Mouse (Mus musculus) lung, postnatal 10 days (tissue): ENCODE measurements at regions not wholly inside any gene's neighbourhood (a gene's known extent, or its start where the extent isn't known, plus 50 kb on each side); places are given as distances from the start of the nearest gene placed in this dataset.

Experiments used
- DNase-seq: peaks from one replicate; pipeline ENCODE4 v3.0.0; 2021

DNA sequence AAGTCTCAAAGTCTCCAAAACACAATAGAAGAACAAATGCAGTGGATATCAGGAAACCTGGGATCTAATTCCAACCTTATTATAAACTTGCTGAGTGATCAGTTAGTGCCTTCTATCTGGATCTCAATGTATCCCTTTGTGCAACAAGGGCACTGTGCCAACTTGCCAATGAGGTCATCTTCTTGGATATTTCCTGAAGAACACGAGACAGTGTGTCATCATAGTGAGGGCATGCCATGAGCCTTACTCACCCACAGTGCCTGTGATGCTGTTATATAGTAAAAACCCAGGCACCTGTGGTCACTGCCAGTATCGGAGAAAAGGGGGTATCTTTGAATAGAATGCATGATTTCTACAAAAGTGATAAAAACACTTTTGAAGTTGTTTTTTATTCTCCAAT, 60.2 kb upstream of the Cd34 start:
- DNase-seq = peak; percentile 80

DNA sequence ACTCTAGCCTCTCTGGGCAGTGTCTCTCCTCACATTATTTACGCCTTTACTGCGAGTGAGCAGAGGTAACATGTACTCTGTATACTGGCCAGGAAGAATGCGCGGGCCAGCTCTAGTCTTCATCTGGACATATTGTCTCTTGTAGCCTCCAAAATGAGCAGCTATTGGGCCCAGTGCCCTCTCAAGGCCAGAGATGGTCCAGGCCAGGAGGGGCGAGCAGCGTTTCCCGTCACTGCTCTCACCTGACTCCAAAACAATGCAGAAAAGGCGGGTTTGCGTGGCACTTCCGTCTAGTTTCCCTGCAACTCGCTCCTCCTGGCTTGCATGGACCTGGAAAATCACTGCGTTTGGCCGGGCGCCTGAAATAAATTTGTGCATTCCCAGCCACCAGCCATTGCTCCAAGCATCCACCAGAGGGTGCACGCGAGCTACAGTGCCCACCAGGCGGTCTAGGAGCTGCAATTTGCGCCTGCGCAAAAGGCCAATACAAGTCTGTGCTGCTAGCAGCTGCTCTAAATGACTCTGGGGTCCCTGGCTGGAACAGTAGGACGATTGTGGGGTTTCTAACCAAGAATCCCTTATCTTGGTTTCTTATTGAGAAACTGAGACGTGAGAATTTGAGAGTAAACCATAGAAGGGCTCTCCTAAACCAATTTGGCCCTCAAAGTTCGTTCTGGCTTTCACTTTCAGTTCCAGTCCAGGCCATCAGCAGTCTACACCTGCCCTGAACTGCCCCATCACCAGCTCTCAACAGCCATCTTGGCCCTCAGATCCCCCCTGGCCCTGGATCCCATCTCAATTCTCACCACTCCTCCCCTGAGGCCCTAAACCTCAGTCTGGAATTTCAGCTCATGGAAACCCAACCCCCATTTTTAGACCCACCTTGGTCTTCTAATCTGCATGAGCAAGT, 59.0 kb upstream of the Cd34 start:
- peak; percentile 96 for DNase-seq

DNA sequence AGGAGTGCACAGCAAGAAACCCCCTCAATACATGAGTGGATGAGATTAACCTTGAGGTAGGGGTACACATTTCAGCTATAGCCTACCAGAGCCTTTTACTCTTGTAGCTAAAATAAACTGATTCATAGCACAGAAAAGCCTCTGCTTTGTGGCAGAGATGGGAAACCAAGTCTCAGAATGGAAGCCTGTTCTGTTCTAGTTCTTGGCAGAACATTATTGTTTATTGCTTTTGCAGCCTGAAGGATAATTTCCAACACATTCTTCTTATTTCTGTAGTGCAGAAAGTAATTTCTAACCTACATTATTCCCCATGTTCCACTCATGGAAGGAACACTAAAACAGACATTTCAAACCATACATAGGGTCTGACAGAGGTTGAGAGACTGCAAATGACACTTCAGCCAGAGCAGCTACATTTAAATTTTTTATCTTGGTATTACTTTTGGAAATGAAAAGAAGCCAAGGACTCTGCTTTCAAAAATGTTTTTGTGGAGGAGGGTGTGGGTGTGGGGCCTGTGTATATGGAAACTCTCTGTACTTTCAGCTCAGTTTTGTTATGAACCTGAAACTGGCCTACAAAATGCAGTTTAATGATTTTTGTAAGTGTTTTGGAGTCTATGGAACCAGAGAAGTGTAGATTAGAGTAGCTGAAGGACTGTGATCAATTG, 56.9 kb upstream of the Cd34 start:
- no peak for DNase-seq

DNA sequence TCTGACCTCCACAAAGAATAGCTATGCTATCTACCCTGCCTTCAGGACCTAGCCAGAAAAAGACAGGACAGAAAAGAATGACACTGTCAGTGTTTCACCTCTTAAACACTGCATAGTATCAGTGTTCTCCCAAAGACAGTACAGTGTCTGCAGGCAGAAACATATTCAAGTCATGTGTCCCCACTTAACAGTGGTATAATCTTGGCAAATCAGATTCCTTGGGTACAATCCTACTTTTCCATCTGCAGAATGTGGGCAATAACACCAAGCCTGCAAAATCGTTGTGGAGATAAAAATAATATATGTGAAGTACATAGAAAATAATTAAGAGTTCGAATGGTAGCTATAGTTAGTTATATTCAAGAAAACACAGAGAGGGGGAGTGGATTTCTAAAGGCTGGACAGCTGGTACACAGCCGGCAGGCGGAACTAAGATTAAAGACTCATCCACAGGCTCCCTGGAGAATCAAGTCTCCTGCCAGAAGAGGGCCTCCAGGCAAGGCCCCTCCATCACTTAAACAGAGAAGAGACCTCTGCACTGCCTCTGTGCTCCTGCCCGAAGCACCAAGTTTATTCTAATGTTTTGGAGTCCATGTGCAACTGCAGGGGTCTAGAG, 53.4 kb upstream of the Cd34 start:
- DNase-seq = peak; percentile 54

DNA sequence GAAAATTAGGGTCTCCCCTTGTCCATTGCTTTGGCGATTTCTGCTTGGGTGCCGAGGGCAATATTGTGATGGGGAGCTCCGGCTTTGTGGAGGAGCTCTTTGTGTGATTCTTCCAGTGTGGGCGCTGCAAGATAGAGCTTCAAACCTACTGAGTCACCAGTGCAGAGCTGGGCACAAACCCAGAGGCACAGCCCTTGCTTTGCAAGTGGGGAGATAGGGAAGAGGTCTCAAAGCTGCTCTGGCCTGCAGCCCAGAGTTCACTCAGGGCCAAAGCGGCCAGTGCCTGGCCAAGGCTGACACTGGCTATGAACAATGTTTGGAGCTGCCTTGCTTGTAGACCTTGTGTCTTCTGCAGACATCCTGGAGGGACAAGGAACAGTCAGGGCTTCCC, 52.9 kb upstream of the Cd34 start:
- DNase-seq = peak; percentile 83
